Mouse (Mus musculus) embryonic facial prominence, embryonic 10.5 days (tissue): ENCODE results near the gene Gm45618. TPM values are rescaled to one million over a fixed set of nuclear protein-coding genes. Genes with fewer than 3 reads are reported as not detected.

Experiments used
- DNase-seq: peaks from one replicate; pipeline ENCODE4 v3.0.0-alpha.2; 2017; ENCODE audit warnings: low spot score
- H3K27ac ChIP-seq: fragments of 300-500 bp; sonication (generic); replicated peaks from 2 replicates; pipeline ENCODE4 v1.5.1; 2016; ENCODE audit warnings: mild to moderate bottlenecking
- H3K27me3 ChIP-seq: fragments of 300-500 bp; sonication (generic); replicated peaks from 2 replicates; pipeline ENCODE4 v1.6.1; 2016; ENCODE audit warnings: low read depth, mild to moderate bottlenecking; ENCODE audit not compliant: poor library complexity, severe bottlenecking
- H3K36me3 ChIP-seq: fragments of 300-500 bp; sonication (generic); replicated peaks from 2 replicates; pipeline ENCODE4 v1.6.1; 2016; ENCODE audit warnings: mild to moderate bottlenecking, moderate library complexity
- H3K4me1 ChIP-seq: fragments of 300-500 bp; sonication (generic); 2 replicates; pipeline ENCODE4 v1.6.1; 2016
- H3K4me3 ChIP-seq: fragments of 300-500 bp; sonication (generic); 2 replicates; pipeline ENCODE4 v1.5.1; 2016; ENCODE audit warnings: mild to moderate bottlenecking, moderate library complexity
- H3K9me3 ChIP-seq: fragments of 300-500 bp; sonication (generic); 2 replicates; pipeline ENCODE4 v1.6.1; 2016; ENCODE audit warnings: mild to moderate bottlenecking
- WGBS: fragments of 180-500 bp; shearing (Covaris S2); methylation state at CpG from one replicate; pipeline ENCODE4 v1.1.7; 2016; 5-methylcytosine and 5-hydroxymethylcytosine counted together
- polyA plus RNA-seq: library from polyadenylated mRNA; unstranded; fragments of >200 nt; fragmentation: Nextera tagmentation; extraction: Ambion mirVana; gene quantifications from 2 replicates; pipeline ENCODE4 v1.2.1, GENCODE M21; 2016

Gene Gm45618
- polyA plus RNA-seq, 1 experiment from 2014 or later, result not detected

DNA sequence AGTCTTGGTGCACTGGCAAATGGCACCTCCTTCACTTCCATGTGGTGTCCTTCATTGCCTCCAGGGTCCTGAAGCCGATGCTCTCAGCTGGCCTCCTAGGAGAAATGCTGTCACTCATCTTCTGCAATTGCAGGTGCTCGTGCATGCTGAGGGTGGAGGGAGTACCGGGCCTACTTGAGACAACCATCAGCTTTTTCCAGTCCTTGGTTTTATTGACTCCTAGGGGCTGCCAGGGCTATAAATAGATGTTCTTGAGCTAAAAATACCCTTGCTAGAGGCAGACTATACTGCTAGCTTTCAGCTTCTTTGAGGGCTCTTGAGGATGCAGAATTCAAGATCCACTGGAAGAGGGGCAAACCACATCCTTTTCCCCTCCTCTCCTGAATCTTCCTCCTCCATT is 43.4 kb downstream of the Gm45618 start:
- H3K36me3 ChIP-seq, result peaks cover 4% of the 10 kb centered on the region; the same call in 1 of the 2 replicates
- H3K27ac ChIP-seq, result no peak overlapping the region
- no peaks in the 10 kb centered on the region for H3K9me3 ChIP-seq
- no peak for DNase-seq
- peaks cover 56% of the 10 kb centered on the region for H3K27me3 ChIP-seq
- 83% methylated on average over 3 of the region's 3 CpGs for WGBS
- H3K4me1 ChIP-seq, result peaks cover 5% of the 10 kb centered on the region
- H3K4me3 ChIP-seq, result no peak overlapping the region

- whole genome bisulfite sequencing, result 68% methylated on average over 8 of the region's 8 CpGs
- Histone ChIP-seq H3K36me3 (no peaks in the 10 kb centered on the region), H3K4me3 (no peak overlapping the region), H3K27ac (no peak overlapping the region), H3K4me1 (peaks cover 6% of the 10 kb centered on the region), H3K27me3 (peaks cover 42% of the 10 kb centered on the region), H3K9me3 (no peaks in the 10 kb centered on the region)
- DNase-seq, result no peak
Observed at GRCm38 (mm10) chr7:142074146-142074886, 46.2 kb downstream of the Gm45618 start.

GRCm38 (mm10) chr7:142071717-142072116 is 48.8 kb downstream of the Gm45618 start:
- DNase-seq, result no peak
- H3K9me3 ChIP-seq, result no peaks in the 10 kb centered on the region
- H3K27ac ChIP-seq, result no peak overlapping the region
- no peak overlapping the region for H3K4me3 ChIP-seq
- no peaks in the 10 kb centered on the region for H3K36me3 ChIP-seq
- H3K27me3 ChIP-seq, result peaks cover 35% of the 10 kb centered on the region
- H3K4me1 ChIP-seq, result peaks cover 6% of the 10 kb centered on the region

- Histone ChIP-seq H3K4me1 (peaks cover 6% of the 10 kb centered on the region), H3K27me3 (peaks cover 35% of the 10 kb centered on the region), H3K9me3 (no peaks in the 10 kb centered on the region), H3K36me3 (no peaks in the 10 kb centered on the region), H3K27ac (no peak overlapping the region), H3K4me3 (peak overlapping the region; percentile 23; the same call in 1 of the 2 replicates)
- 4% methylated on average over 10 of the region's 10 CpGs for WGBS
- DNase-seq, result no peak
Observed at GRCm38 (mm10) chr7:142071212-142071578, 49.3 kb downstream of the Gm45618 start.

GRCm38 (mm10) chr7:142070458-142071211 is 49.9 kb downstream of the Gm45618 start:
- peak; percentile 74 for DNase-seq
- 14% methylated on average over 13 of the region's 13 CpGs for WGBS
- Histone ChIP-seq H3K36me3 (no peaks in the 10 kb centered on the region), H3K27me3 (peaks cover 34% of the 10 kb centered on the region), H3K4me1 (peaks cover 6% of the 10 kb centered on the region), H3K4me3 (peak overlapping the region; percentile 23; the same call in 1 of the 2 replicates), H3K27ac (no peak overlapping the region), H3K9me3 (no peaks in the 10 kb centered on the region)

Other genes with a start within 250 kb of the Gm45618 start
- 48.1 and 50.9 TPM in 2 replicates for gene Tollip, start 202.2 kb downstream of the Gm45618 start, polyA plus RNA-seq
- gene Brsk2, start 171.0 kb downstream of the Gm45618 start, polyA plus RNA-seq, result 3.0 and 3.7 TPM in 2 replicates
- 67.4 and 68.0 TPM in 2 replicates for gene Mob2, start 59.7 kb downstream of the Gm45618 start, polyA plus RNA-seq
- 3.2 and 3.4 TPM in 2 replicates for gene Dusp8, start 24.9 kb downstream of the Gm45618 start, polyA plus RNA-seq
- gene Gm39115, start 15.3 kb upstream of the Gm45618 start, polyA plus RNA-seq, result not detected in 2 replicates
- not detected in 2 replicates for gene Gm45337, start 23.9 kb upstream of the Gm45618 start, polyA plus RNA-seq
- gene Gm29735, start 36.4 kb upstream of the Gm45618 start, polyA plus RNA-seq, result not detected in 2 replicates
- not detected in 2 replicates for gene Gm4553, start 45.0 kb upstream of the Gm45618 start, polyA plus RNA-seq
- not detected in 2 replicates for gene Krtap5-2, start 55.3 kb upstream of the Gm45618 start, polyA plus RNA-seq
- gene Gm10153, start 69.7 kb upstream of the Gm45618 start, polyA plus RNA-seq, result not detected in 2 replicates
- gene Krtap5-3, start 80.6 kb upstream of the Gm45618 start, polyA plus RNA-seq, result not detected in 2 replicates
- not detected in 2 replicates for gene Gm7579, start 91.1 kb upstream of the Gm45618 start, polyA plus RNA-seq
- not detected in 2 replicates for gene Krtap5-5, start 109.2 kb upstream of the Gm45618 start, polyA plus RNA-seq
- not detected in 2 replicates for gene Gm40460, start 120.3 kb upstream of the Gm45618 start, polyA plus RNA-seq
- not detected in 2 replicates for gene Gm2431, start 137.6 kb upstream of the Gm45618 start, polyA plus RNA-seq
- not detected in 2 replicates for gene Gm4559, start 153.6 kb upstream of the Gm45618 start, polyA plus RNA-seq
- not detected in 2 replicates for gene Krtap5-1, start 176.4 kb upstream of the Gm45618 start, polyA plus RNA-seq
- gene Krtap5-4, start 182.8 kb upstream of the Gm45618 start, polyA plus RNA-seq, result not detected in 2 replicates